Mouse (Mus musculus) ovary, postnatal 14 days (tissue): ENCODE data around the gene Bcl3.

Experiments
- DNase-seq: peaks from one replicate; pipeline ENCODE4 v3.0.0; 2022; ENCODE audit warnings: low spot score

Gene Bcl3

GRCm38 (mm10) chr7:19834055-19834454, 11.5 kb upstream of the Bcl3 start:
- no peak for DNase-seq

GRCm38 (mm10) chr7:19831837-19832236, 9.3 kb upstream of the Bcl3 start:
- DNase-seq, result no peak

GRCm38 (mm10) chr7:19830682-19831156, 8.1 kb upstream of the Bcl3 start:
- peak; percentile 84 for DNase-seq

GRCm38 (mm10) chr7:19829694-19830093, 7.1 kb upstream of the Bcl3 start:
- no peak for DNase-seq

GRCm38 (mm10) chr7:19826756-19827155, 4.2 kb upstream of the Bcl3 start:
- no peak for DNase-seq

- peak; percentile 83 for DNase-seq
Observed at GRCm38 (mm10) chr7:19824182-19824973, 1.8 kb upstream of the Bcl3 start.

GRCm38 (mm10) chr7:19823256-19824181, 949 bp upstream of the Bcl3 start:
- no peak for DNase-seq

- DNase-seq, result no peak
Observed at GRCm38 (mm10) chr7:19822193-19822592, 377 bp downstream of the Bcl3 start.

GRCm38 (mm10) chr7:19821633-19822032, 937 bp downstream of the Bcl3 start:
- DNase-seq, result no peak

GRCm38 (mm10) chr7:19820347-19821048, 2.1 kb downstream of the Bcl3 start:
- DNase-seq, result no peak

GRCm38 (mm10) chr7:19818875-19819274, 3.7 kb downstream of the Bcl3 start:
- DNase-seq, result no peak

- DNase-seq, result no peak
Observed at GRCm38 (mm10) chr7:19818440-19818839, 4.1 kb downstream of the Bcl3 start.

- peak; percentile 59 for DNase-seq
Observed at GRCm38 (mm10) chr7:19817382-19818105, 5.0 kb downstream of the Bcl3 start.

- peak; percentile 74 for DNase-seq
Observed at GRCm38 (mm10) chr7:19816224-19816771, 6.3 kb downstream of the Bcl3 start.

GRCm38 (mm10) chr7:19815296-19816223, 7.0 kb downstream of the Bcl3 start:
- DNase-seq, result no peak

- no peak for DNase-seq
Observed at GRCm38 (mm10) chr7:19813579-19814122, 8.9 kb downstream of the Bcl3 start.

- DNase-seq, result no peak
Observed at GRCm38 (mm10) chr7:19813161-19813560, 9.4 kb downstream of the Bcl3 start.

- DNase-seq, result no peak
Observed at GRCm38 (mm10) chr7:19811114-19811513, 11.5 kb downstream of the Bcl3 start.

GRCm38 (mm10) chr7:19809369-19809768, 13.2 kb downstream of the Bcl3 start:
- DNase-seq, result no peak
